Mouse (Mus musculus) adrenal gland, postnatal 10 days (tissue): ENCODE results near the gene Pcp4l1. TPM values are rescaled to one million over a fixed set of nuclear protein-coding genes. Genes with fewer than 3 reads are reported as not detected.

Experiments used
- DNase-seq: peaks from one replicate; pipeline ENCODE4 v3.0.0; 2021; ENCODE audit warnings: mixed read lengths
- total RNA-seq, 2 experiments: library from RNA; stranded (reverse); gene quantifications; 2 replicates each; pipeline ENCODE4 v1.2.3; 2021

Gene Pcp4l1
- total RNA-seq, 2 experiments from 2014 or later = 28.0 to 30.7 TPM

DNA sequence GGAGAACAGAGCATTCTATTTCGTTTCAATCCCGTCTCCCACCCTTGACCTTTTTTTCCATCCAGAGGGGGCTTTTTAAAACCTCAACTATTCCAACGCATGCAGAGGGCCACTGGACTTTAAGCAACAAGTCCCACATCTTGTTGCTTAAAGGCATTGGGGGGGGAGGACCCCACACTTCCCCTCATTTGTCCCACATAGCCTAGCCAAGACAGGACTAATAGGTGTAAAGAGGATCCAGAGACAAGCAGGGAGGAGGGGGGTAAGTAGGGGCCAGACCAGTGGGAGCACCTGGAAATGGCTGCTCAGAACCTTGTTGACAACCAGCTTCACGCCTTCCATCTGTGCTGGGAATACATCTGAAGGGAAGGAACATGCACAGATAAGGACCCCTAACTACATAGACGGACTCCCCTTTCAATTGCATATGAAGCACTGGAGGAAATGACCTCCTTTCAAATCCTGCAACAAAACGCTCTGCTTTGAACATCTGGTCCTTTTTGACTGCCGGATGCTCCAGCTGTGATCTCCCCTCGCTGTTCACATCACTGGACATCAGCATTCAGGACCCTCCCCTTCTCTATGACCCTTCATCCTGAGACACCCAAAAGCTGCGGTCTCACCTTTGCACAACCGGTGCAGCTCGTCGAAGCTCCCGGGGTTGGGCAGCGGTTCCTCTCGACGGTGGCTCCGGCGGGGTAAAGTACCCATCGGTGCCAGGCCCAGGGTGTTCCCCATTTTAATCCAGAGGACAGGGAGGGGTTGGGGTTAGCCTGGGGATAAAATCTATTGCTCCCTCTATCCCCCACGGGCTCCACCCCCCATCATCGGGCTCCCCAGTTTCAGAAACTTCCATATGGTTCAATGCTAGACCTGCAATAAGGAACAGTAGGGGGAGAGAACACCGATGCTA lies 25.5 kb upstream of the Pcp4l1 start:
- DNase-seq = peak; percentile 49

- DNase-seq = peak; percentile 90
Observed at GRCm38 (mm10) chr1:171220871-171221270, 24.8 kb upstream of the Pcp4l1 start.

DNA sequence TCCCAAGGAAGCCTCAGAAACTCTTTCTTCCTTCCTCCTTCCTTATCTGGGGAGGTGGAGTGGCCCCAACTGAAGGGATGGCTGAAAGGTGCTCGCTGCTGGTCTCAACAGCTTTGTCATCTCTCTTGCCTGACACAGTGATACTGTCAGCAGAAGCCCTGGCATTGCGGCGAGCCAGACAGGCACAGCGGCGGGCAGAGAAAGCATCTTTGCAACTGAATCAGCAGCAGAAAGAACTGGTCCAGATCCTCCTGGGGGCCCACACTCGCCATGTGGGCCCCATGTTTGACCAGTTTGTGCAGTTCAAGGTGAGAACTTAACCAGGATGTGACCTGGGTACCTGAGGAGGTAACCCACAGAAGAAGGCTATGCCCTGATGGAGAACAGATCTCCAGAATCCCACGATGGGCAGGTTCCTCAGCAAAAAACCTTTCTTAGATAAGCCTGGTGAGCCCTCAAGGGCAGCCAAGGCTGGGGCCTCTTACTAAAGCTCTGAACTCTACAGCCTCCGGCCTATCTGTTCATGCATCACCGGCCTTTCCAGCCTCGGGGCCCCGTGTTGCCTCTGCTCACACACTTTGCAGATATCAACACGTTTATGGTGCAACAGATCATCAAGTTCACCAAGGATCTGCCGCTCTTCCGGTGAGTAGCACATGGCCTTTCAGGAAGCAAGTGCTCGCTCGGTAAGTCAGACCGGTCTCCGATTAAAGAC lies 20.3 kb upstream of the Pcp4l1 start:
- DNase-seq = no peak

GRCm38 (mm10) chr1:171213801-171214496 lies 17.9 kb upstream of the Pcp4l1 start, which contains the start of gene Nr1i3:
Nr1i3 (plus strand) TSS chr1:171213970.
- DNase-seq = no peak

- DNase-seq = no peak
Observed at GRCm38 (mm10) chr1:171212854-171213253, 16.8 kb upstream of the Pcp4l1 start.

- DNase-seq = no peak
Observed at GRCm38 (mm10) chr1:171209409-171209808, 13.3 kb upstream of the Pcp4l1 start.

- DNase-seq = no peak
Observed at GRCm38 (mm10) chr1:171205704-171206493, 9.8 kb upstream of the Pcp4l1 start.

DNA sequence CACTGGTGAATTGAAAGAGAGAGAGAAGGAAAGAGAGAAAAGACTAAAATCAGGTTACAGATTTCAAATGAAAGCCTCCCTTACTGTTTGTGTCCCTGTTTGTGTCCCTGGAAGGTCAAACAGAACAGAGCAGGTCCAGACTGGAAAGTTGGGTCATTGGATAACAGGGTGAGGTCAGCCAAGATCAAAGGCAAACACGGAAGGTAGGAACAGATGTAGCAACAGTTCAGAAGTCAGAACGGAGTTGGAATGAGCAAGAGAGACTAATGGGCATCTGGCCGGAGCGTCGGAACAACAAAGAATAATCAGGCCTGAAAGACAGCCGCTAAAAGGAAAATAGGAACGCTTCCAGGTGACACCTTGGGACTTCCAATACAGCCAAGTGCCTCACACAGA lies 8.2 kb upstream of the Pcp4l1 start:
- no peak for DNase-seq

GRCm38 (mm10) chr1:171203471-171204248 lies 7.6 kb upstream of the Pcp4l1 start:
- DNase-seq = no peak

DNA sequence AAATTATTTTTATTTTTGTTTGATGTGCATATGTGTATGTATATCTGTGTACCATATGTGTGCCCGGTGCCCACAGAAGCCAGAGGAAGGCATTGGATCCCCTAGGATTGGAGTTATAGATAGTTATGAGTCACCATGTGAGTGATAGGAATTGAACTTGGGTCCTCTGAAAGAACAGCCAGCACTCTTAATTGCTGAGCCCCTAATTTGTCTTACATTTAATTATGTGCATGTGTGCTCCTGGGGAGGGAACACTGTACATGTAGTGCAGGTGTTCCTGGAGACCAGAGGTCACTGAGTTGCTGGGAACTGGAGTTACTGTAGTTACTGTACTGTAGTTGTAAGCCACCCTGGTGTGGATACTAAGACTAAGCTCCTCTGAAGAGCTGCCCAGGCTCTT lies 4.7 kb upstream of the Pcp4l1 start:
- no peak for DNase-seq

GRCm38 (mm10) chr1:171199532-171199931 lies 3.5 kb upstream of the Pcp4l1 start:
- no peak for DNase-seq

- no peak for DNase-seq
Observed at GRCm38 (mm10) chr1:171195046-171195822, 834 bp downstream of the Pcp4l1 start.

GRCm38 (mm10) chr1:171193911-171194830 lies 1.9 kb downstream of the Pcp4l1 start:
- DNase-seq = no peak

GRCm38 (mm10) chr1:171193093-171193840 lies 2.8 kb downstream of the Pcp4l1 start:
- DNase-seq = no peak

GRCm38 (mm10) chr1:171192283-171192682 lies 3.8 kb downstream of the Pcp4l1 start:
- no peak for DNase-seq

GRCm38 (mm10) chr1:171190832-171191231 lies 5.2 kb downstream of the Pcp4l1 start:
- no peak for DNase-seq

GRCm38 (mm10) chr1:171189476-171190114 lies 6.5 kb downstream of the Pcp4l1 start:
- DNase-seq = no peak

- no peak for DNase-seq
Observed at GRCm38 (mm10) chr1:171189046-171189445, 7.0 kb downstream of the Pcp4l1 start.
